Mouse (Mus musculus) layer of hippocampus, postnatal 14 days (tissue): Measurements from ENCODE around the gene Olfr1132. TPM values are rescaled to one million over a fixed set of nuclear protein-coding genes. Genes with fewer than 3 reads are reported as not detected.
"Not testable (repeated sequence)": the region's sequence is repeated elsewhere in the genome, so short reads cannot be mapped to it uniquely, and the experiment has no call there.

Experiments used
- DNase-seq, 2 experiments: peaks; one replicate each; pipeline ENCODE4 v3.0.0; 2021 to 2022; ENCODE audit warnings: low spot score in 2 of 2, mixed read lengths in 1 of 2
- long read RNA-seq, 2 experiments: library from polyadenylated mRNA; stranded (forward); transcript quantifications; one replicate each; pipeline ENCODE4 v2.0.0; 2021
- total RNA-seq, 2 experiments: library from RNA; stranded (reverse); gene quantifications; 2 replicates each; pipeline ENCODE4 v1.2.3; 2021

The Olfr1132 gene
- total RNA-seq: not detected
- long read RNA-seq, experiment 1: 0 reads
- long read RNA-seq, experiment 2: 0 reads

DNA sequence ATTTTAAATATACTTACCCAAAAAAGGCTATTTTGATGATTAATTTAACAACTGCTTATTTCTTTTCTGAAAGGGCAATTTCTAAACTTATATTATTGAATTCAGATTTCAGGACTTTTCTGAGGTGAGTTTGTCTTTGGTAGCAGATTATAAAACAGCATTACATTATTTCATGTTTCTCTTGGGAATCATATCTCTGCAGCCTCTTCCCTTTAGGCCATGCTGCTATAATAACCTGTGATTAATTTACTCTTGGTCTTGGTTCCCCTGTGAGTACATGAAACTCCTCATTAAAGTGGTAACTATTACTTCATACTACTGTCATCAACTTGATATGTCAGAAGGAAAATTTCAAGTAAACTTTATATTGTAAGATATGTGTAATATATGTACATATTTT lies at the start of gene Olfr1132:
TSS of gene Olfr1132 (minus strand) at position 101 of the 400 bp plus-strand sequence.
- DNase-seq: no peak

DNA sequence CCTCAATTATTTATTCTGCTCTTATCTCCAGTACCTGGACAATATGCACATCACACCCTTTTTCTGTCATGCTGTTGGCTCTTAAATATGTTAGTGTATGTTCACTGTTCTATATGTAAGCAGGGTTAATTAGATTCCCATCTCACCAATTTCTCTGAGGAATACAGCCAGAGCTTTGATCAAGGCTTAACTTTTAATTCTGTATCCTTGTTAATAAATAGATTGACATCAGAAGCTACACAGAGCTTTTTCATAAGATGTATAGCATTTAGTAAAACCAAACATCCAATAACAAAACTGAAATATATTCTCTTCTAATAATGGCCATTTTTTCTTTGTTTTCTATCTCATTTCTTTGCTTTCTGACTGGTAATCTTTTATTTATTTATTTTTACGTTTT lies 36.2 kb upstream of the Olfr1132 start, which contains the start of gene Olfr1135:
TSS of gene Olfr1135 (minus strand) at position 101 of the 400 bp plus-strand sequence.
- DNase-seq: no peak

DNA sequence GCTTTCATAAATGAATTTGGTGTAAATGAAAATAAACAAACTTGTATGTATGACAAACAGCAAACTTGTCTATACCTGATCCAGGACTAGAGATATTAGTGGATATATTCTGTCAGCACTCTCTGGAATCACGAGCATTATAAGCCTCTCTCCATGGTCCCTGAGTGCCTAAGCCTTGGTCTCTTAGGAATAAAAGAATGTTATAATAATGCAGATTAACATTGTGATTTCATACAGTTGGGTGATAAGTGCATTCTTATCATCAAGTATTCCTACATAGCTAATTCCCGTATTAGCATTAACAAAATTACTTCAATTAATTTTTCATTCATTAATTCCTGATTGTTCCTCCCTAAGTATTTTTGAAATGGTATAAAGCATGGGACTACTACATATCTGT lies 21.0 kb upstream of the Olfr1132 start, which contains the start of gene Olfr1134:
TSS of gene Olfr1134 (minus strand) at position 101 of the 400 bp plus-strand sequence.
- no peak for DNase-seq

DNA sequence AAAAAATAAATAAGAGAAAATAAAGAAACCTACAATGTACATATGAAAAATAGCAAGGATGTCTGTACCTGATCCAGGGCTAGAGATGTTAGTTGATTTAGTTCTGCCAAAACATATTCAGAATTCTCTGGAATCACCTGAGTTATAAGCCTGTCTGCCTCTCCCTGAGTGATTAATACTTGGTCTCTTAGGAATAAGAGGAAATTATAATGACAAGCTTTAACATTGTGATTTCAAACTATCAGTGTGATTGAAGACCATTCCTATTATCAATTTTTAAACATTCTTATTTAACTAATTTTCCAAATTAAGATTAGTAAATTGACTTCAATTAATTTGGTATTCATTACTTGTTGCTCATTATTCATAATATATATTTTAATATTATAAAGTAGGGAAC lies 9.9 kb upstream of the Olfr1132 start, which contains the start of gene Olfr1133:
TSS of gene Olfr1133 (minus strand) at position 101 of the 400 bp plus-strand sequence.
- no peak for DNase-seq

DNA sequence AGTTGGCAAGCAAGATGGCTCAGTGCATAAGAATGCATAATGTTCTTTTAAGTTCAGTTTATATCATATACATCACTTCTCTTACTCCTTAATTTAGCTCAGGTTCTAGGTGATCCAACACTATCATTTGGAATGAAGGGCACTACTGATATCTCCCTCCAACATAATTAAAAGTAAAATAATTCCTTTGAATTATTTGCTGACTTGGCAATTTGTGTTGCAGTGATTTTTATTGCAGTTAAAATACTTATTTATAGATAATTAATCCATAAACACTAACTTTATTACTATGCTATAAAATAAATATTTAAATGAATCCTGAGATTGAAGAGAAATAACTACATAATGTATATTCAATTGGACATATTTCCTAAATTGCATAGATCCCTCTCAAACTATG lies 5.1 kb upstream of the Olfr1132 start:
- DNase-seq: no peak

DNA sequence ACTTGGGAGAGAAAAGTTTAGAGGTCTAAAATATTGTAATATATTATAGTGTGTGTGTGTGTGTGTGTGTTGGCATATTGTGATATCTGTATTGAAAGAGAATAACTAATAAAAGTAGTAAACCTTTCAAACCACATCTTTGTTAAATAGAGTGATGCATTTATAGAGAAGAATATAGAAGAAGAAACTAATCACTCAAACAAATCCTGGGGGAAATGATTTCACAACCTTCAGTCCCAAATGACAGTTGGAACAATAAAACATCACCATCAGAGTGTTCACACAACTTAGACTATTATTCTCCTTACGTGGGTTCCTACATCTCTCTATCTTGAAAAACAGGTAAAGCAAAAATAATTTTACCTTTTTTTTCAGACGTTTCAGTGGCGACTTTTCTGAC lies 10.5 kb downstream of the Olfr1132 start, which contains the start of gene Olfr1131:
TSS of gene Olfr1131 (plus strand) at position 301 of the 400 bp plus-strand sequence.
- no peak for DNase-seq

DNA sequence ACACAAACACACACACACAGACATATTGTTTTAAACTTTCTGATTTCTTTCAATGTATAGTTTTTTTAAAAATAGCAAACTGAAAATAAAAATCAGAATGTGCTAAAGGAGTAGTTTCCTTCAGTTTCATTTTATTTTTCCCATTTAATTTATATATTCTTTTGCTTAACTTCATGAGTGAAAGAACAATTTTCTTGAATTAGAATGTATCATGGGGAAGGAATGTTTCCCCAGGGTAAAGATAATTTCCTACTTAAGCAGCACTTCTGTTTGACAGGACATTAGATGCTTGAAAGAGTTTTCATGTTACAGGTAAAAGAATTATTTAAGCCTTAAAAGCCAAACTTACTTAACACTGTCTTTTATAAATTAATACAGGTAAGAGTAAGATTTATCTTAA lies 31.4 kb downstream of the Olfr1132 start, which contains the start of gene Olfr1130:
TSS of gene Olfr1130 (plus strand) at position 301 of the 400 bp plus-strand sequence.
- not testable (repeated sequence) for DNase-seq

Other genes with a start within 250 kb of the Olfr1132 start
- not detected for gene Olfr1123, start 220.9 kb downstream of the Olfr1132 start, total RNA-seq
- not detected for gene Olfr1124, start 207.3 kb downstream of the Olfr1132 start, total RNA-seq
- gene Olfr1126, start 183.6 kb downstream of the Olfr1132 start, total RNA-seq: not detected
- gene Pramel7, start 140.4 kb downstream of the Olfr1132 start, total RNA-seq: not detected
- gene Pramel6, start 131.0 kb downstream of the Olfr1132 start, total RNA-seq: not detected
- not detected for gene Olfr153, start 105.7 kb downstream of the Olfr1132 start, total RNA-seq
- not detected for gene Olfr1128, start 92.0 kb downstream of the Olfr1132 start, total RNA-seq
- not detected for gene Olfr1129, start 63.6 kb downstream of the Olfr1132 start, total RNA-seq
- gene Olfr1130, start 31.3 kb downstream of the Olfr1132 start, total RNA-seq: not detected
- not detected for gene Olfr1131, start 10.4 kb downstream of the Olfr1132 start, total RNA-seq
- gene Olfr1133, start 9.8 kb upstream of the Olfr1132 start, total RNA-seq: not detected
- not detected for gene Olfr1134, start 20.9 kb upstream of the Olfr1132 start, total RNA-seq
- not detected for gene Olfr1135, start 36.1 kb upstream of the Olfr1132 start, total RNA-seq
- not detected for gene Olfr1136, start 56.4 kb upstream of the Olfr1132 start, total RNA-seq
- not detected for gene Olfr1137, start 75.6 kb upstream of the Olfr1132 start, total RNA-seq
- not detected for gene Olfr1138, start 102.4 kb upstream of the Olfr1132 start, total RNA-seq
- not detected for gene Olfr1140, start 106.2 kb upstream of the Olfr1132 start, total RNA-seq
- gene Olfr1141, start 116.5 kb upstream of the Olfr1132 start, total RNA-seq: not detected
- gene Olfr152, start 141.9 kb upstream of the Olfr1132 start, total RNA-seq: not detected
- gene Olfr1143, start 163.1 kb upstream of the Olfr1132 start, total RNA-seq: not detected
- not detected for gene Olfr1145, start 172.3 kb upstream of the Olfr1132 start, total RNA-seq
- not detected for gene Olfr1148, start 193.0 kb upstream of the Olfr1132 start, total RNA-seq
- gene Olfr1150-ps1, start 206.5 kb upstream of the Olfr1132 start, total RNA-seq: not detected
- gene Olfr1151, start 218.3 kb upstream of the Olfr1132 start, total RNA-seq: not detected
- gene Olfr1152, start 229.0 kb upstream of the Olfr1132 start, total RNA-seq: not detected